Mouse (Mus musculus) heart, postnatal 10 days (tissue): Measurements from ENCODE around the gene Rasal2. TPM values are rescaled to one million over a fixed set of nuclear protein-coding genes. Genes with fewer than 3 reads are reported as not detected.

ENCODE experiments used
- DNase-seq, 2 experiments: peaks; one replicate each; pipeline ENCODE4 v3.0.0; 2021
- intact Hi-C: fragments of 180-260 bp; cut with DNase I; formaldehyde crosslinking; loops from one replicate; pipeline ENCODE4 v1.15.1; 2025
- total RNA-seq, 2 experiments: library from RNA; stranded (reverse); gene quantifications; 2 replicates each; pipeline ENCODE4 v1.2.3; 2021

Gene Rasal2
- 10 to 100 TPM; 33.3 to 34.2 TPM for total RNA-seq

DNA sequence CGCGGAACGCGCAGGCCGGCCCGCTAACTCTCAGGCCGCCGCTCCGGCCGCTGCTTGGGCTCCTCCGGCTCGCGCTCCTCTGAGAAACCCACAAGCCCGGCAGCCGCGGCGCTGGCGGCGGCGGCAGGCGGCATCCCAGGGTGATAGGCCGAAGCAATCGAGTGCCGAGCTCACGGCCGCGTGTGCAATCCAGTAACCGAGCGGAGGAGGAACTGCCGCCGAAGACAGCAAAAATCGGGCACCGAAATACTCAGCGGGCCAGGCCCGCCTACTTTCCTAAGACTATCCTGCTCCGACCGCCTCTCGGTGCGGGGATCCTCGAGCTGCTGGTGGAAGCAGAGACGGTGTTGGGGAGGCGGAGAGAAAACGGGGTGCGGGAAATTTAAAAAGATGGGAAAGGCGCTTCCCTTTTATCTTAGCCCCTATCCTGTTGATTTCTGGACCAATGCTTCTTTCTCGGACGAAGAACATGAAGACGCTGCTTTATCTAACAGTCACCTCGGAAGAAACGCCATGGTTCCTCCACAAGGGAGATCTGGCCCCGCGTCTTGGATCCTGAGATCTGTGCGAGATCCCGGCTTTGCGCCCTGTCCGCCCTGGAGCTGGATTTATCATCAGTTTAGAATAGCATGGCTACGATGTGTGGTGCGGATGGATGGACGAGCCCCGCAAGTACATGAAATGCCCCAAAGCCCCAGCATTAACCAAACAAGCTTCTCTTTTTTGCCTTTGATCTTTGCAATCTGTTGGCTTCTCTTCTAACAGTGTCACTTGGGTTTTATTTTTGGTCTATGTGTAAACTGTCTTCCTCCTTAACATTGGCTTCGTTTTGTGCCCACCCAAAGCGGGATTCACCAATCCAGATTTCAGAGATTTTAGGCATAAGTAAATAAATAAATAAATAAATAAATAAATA lies at the start of gene Rasal2:
Rasal2 (minus strand) TSS at position 142 of the 916 bp plus-strand sequence.
- intact Hi-C loops: no loop called here
- peak; percentile 97 to 98 for DNase-seq

- no peak for DNase-seq
- intact Hi-C loops: loop anchor here (10.0 kb wide), 1 partner anchor 306 kb away; no protein-coding TSS in a partner anchor
Measured at GRCm38 (mm10) chr1:157461276-157461675, 48.9 kb upstream of the Rasal2 start.

DNA sequence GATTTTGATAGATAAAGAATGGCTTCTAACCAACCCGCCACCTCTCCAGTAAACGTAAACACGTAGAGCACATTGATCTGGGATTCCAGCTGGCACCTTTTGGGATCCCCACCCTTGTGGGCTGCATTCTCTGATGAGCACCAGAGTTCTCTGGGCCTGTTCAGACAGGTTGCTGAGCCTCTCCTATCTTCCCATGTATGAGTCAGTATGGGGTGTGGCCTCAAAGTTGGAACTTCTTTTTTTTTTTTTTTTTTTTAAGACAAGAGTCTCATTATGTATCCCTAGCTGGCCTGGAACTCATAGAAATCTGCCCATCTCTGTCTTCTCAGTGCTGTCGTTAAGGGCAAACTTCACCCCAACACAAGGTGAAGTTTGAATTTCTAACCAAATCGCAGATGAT lies 47.5 kb upstream of the Rasal2 start:
- intact Hi-C loops: loop anchor here (1.0 to 10.0 kb wide), 4 partner anchors 49 to 373 kb away; no protein-coding TSS in a partner anchor
- DNase-seq: no peak

DNA sequence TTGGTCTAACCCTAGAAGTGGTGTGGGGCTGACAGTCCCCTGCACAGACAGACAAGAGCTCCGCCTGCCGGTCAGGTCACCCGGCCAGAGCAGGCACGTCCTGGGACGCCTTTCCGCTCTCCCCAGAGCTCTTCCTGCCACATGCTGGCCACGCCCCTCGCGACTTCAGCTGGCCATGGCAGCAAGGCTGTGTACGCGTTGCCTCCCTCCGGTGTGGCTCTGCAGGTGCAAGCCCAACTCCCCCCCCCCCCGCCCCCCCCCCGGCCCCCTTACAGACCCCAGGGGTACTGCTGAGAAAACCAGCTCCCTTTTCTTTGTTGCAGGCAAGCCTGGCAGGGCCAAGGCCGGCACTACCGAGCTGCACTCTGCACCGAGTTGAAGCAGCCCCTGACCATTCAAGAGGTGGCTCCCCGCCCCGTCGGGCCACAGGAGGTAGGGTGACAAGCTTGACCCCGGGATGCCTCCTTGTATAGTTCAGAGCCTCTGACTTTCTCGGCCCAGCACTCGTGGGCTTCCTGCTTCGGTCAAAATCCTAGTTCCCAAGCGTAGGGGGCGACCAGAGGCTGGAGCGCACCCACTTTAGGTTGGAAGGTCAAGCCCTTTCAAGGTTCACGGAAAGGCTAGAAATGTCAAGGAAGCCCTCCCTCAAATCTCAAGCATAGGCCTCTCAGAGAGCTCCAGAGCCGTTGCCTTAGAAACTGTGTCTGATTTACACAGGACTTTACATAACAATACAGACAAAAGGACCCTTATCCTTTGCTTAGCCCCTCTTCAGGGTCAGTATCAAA lies 46.2 kb upstream of the Rasal2 start, which contains the start of gene Cryzl2:
Cryzl2 (plus strand) TSS at position 157 of the 788 bp plus-strand sequence.
- intact Hi-C loops: loop anchor here (2.0 to 5.0 kb wide), 2 partner anchors 48 to 371 kb away; no protein-coding TSS in a partner anchor
- DNase-seq: peak; percentile 87 to 90

DNA sequence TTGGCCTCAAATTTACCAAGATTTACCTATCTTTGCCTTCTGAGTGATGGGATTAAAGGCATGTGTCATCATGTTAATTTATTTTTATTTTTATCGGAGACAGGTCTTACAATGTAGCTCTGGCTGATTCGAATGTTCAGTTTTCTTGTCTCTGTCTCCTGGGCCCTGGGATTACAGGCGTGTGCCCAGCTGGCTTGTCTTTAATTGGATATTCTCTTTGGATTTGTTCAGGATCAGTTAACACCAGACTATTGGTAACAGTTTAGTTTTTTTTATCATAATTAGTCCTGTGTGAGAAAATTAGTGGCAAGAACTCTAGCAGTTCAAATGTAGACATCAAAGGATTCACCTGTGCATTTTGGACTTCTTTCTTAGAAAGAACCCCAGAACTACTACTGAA lies 45.4 kb upstream of the Rasal2 start:
- DNase-seq: no peak
- intact Hi-C loops: loop anchor here (2.0 to 5.0 kb wide), 2 partner anchors 47 to 370 kb away; no protein-coding TSS in a partner anchor

- DNase-seq: no peak
- intact Hi-C loops: loop anchor here (5.0 kb wide), 1 partner anchor 368 kb away; no protein-coding TSS in a partner anchor
Measured at GRCm38 (mm10) chr1:157454876-157455275, 42.5 kb upstream of the Rasal2 start.

DNA sequence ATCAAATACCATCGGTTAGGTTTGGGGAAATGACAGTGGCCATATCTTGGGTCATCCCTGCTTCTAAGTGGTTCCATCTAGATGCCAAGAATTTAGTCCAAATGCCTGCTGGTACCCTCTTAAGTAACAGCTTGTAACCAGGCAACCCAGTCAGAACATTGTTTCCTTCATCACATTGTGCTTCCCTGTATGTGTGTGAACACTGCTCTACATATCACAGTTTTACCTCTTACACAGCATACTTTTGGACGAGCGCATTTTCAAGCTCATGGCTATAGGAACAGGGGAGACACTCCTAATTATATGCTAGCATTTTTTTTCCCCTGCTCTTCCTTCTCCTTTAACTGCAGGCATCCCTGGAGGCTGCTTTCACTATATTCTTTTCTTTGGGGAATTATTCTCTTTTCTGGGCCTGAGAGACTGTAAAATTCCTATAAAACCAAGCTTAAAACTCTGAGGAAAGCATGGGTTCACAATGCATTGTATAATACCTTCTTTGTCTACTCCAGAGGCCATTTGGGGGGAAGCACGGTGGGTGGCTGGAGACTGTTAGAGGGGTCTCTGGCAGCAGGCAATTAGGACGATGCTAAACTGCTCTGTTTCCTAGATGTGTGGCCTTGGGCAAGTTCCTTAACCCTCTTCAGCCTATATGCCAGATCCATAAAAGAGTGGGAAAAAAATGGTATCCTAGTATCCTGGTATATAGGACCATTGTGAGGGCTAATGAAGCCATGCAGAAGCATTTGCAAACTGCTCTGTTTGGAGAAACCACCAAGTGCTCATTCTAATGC lies 40.6 kb upstream of the Rasal2 start:
- no peak for DNase-seq
- intact Hi-C loops: no loop called here

DNA sequence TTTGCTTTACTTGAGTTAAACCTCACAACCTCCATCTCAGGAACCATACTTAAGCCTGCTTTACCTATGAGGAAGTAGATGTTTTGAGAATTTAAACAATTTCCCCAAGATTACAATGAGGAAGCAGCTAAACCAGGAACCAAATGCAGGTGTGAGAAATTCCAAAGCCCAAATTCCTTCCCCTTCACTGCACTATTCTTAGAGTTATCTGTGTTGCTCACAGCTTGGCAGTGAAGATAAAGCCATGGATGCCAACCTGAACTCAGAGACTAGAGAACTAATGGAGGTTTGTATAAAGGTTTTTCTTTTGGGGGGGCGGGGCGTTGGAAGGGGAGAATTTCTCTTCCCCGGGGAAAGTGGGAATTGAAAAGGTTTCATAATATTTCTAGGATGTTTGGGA lies 39.9 kb upstream of the Rasal2 start:
- DNase-seq: no peak
- intact Hi-C loops: no loop called here

DNA sequence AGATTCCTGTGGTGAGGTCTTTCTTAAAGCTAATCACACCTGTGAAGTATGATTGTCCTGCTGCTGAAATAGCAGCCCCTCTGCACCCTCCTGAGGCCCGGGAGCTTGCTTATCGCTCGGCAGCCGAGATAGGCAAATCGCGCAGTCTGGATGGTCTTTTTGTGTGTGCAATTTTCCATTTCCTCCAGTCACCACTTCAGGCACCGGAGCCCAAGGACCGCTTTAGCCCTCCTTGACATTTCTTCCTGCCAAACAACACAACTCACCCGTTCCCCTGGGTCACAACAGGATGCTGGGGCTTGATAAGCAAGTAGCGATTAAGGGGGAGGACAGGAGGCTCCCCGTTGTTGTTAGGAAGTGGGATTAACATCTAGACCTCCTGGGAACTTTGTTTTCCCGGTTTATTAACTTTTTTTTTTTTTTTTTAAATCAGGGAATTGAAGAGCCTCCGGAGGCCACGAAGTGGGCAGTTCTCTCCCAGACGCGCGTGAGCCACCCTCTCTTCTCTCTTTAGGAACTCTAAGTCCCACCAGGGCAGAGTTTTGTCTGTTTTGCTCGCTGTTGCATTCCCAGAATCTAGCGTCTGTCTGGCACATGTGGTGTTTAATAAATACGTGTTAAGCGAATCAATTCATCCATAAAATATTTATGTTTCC lies 37.7 kb upstream of the Rasal2 start:
- intact Hi-C loops: no loop called here
- DNase-seq: peak; percentile 75 to 76

DNA sequence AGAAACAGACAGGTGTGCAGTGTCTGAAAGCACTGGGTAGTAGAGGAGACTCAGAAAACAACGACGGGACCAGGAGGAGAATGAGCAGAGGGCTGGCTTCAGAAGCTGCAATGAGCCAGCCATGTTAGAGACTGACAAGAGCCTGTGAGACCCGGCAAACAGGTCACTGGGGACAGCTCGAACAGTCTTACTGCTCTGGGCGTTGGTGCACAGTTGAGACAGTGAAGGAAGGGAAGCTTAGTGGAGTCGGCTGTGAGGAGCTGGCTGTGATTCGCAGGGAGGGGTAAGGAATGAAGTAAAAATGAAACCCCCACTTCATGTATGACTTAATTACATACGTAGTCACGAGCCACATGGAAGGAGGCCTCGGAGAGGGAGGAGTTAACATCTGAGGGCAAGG lies 37.1 kb upstream of the Rasal2 start:
- peak; percentile 46 to 53 for DNase-seq
- intact Hi-C loops: no loop called here

DNA sequence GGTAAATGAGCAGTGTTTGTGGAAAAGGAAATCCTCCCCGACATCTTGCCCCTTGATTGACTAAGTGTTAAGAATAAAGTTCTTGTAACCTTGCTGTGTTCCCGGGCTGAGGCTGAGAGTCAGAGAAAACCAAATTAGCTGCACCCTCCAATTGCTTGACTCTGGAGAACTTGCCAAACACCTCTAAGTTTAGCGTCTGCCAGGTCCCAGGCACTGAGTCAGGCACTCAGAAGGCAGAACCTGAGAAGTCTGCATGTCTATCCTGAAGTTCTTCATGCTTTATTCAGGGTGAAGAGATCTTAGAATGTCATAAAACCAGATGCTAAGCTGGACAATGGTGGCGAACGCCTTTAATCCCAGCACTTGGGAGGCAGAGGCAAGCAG lies 36.4 kb upstream of the Rasal2 start:
- DNase-seq: peak; percentile 41 to 48
- intact Hi-C loops: no loop called here

DNA sequence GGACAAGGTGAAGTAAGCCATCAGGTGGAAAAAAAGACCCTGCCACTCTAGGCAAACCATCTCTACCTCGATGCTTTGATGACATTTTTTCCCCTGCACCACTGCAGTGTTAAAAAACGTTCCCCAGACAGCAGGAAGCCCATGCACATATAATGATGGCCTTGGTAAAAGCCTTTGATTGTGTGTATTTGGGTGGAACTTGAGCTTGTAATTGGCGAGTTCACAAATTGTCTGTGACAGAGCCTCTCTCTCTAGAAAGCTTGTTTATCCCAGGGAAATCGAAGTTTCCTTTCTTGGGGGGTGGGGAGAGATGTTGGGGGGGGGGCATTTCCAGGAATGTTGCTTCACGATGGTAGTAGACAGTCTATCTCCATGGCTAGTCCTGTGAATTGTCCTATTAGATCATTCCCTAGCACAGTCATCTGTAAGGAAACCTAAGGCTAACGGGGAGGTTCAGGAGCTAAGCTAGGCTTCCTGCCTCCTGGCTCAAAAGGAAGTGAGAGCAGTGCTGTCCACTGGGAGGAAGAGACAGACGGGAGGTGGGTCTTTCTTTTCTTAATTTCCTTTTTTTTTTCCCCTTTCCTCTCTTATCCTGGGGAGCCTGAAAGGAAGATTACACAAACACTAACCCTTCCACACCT lies 35.9 kb upstream of the Rasal2 start:
- DNase-seq: peak in 1 of 2 experiments; percentile 34
- intact Hi-C loops: no loop called here

DNA sequence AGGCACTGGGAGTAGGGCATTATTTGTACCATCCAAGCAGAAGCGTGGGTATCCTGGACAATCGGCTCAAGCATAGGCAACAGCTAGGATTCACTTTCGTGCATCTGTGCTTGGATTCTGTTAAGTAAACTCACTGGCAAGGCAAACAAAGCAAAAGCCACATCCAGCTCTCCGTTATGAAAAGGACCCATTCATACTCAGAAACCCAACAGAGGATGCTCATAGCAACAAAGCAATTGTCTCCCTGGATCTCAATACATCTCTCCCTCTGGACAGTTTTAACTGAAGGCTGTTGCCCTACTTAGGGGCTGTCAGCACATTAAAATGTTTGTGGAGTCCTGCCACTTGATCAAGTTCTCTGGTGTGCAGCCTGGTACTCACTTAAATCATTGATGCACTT lies 34.7 kb upstream of the Rasal2 start:
- DNase-seq: no peak
- intact Hi-C loops: loop anchor here (2.0 kb wide), 1 partner anchor 148 kb away; no protein-coding TSS in a partner anchor

DNA sequence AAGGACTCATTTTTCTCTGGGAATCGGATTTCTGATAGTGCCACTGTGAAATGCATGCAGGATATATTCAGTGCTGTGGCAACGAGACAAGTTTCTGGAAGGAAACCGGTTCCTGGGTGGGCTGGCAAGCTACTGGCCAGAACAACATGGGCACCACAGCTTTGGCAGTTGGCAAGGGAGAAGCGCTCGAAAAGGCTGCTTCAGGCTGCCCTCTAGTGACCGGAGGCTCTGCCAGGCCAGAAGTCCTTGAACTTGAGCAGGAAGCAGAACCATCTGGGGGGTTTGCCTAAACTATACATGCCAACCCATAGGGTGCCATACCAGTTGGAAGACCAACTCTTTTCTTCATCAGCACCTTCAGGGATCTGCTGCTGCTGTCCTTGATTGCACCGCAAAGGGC lies 33.9 kb upstream of the Rasal2 start:
- peak; percentile 86 to 88 for DNase-seq
- intact Hi-C loops: loop anchor here (2.0 kb wide), 1 partner anchor 148 kb away; no protein-coding TSS in a partner anchor

DNA sequence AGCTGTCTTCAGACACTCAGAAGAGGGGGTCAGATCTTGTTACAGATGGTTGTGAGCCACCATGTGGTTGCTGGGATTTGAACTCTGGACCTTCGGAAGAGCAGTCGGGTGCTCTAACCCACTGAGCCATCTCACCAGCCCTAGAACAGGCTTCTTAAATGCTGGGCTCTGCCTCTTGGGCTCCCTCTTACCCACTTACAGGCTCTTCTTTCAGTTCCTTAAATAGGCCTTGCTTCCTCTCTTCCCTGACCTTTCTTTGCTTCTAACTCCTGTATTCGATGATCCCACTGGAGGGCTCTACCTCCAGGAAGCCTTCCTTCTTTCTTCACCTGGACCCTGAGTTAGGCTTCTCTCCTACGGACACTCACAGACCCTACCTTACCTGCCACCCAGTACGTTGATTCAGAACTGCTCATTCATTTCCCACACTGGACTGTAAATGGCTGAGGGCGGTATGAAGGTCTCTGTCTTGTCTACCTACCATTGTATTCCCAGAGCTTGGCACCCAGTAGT lies 33.1 kb upstream of the Rasal2 start:
- no peak for DNase-seq
- intact Hi-C loops: loop anchor here (2.0 kb wide), 1 partner anchor 29 kb away; no protein-coding TSS in a partner anchor

- DNase-seq: no peak
- intact Hi-C loops: loop anchor here (2.0 kb wide), 1 partner anchor 28 kb away; no protein-coding TSS in a partner anchor
Measured at GRCm38 (mm10) chr1:157444632-157445300, 32.4 kb upstream of the Rasal2 start.

DNA sequence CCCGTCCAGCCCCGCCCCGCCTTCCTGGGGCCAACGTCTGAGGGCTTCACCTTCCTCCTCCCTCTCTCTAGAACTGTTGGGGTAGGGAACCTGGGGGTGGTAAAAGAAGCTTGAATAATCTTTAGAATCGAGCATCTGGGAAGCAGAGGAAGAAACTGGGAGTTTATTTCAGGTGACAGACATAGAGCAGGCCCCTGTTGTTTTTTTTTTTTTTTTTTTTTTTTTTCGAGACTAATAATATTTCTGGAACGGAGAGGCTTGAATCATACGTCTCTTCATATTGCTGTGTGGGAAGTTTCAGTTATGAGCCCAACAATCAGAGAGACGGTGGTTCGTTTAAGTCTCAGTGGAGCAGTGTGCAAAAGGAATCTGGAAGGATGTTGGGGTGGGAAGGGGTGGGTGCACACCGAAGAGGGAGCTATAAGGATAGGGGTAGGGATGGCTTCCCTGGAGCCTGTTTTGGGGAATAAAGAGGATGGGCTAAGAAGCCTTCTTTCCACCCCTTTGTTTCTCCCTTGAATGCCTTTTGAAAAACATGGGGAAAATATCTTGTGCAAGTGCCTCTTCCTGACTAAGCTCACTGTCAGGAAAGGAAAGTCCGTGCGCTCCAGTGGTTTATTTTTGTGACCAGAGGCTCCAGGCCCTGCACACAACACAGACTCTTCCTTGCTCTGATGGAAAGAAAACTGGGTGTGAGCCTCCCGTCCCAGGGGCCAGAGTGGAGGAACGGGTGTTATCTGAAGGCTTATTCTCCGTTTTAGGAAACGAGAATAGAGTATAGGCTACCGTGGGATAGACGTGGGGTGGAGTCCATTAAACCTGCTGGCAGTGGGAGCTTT lies 31.5 kb upstream of the Rasal2 start:
- peak; percentile 45 to 48 for DNase-seq
- intact Hi-C loops: loop anchor here (2.0 kb wide), 1 partner anchor 27 kb away; no protein-coding TSS in a partner anchor
